Mouse (Mus musculus) lung, adult 2 months (tissue): ENCODE measurements around the gene Ogfod3. TPM values are rescaled to one million over a fixed set of nuclear protein-coding genes. Genes with fewer than 3 reads are reported as not detected.
A peak's percentile ranks its signal among the peaks of the same experiment; 100 is the strongest.

Experiments used
- DNase-seq: peaks from one replicate; pipeline ENCODE4 v3.0.0; 2022
- H3K4me1 ChIP-seq: fragments of 200-500 bp; 2 replicates; pipeline ENCODE4 v1.6.1; 2011; ENCODE audit warnings: low read length; ENCODE audit not compliant: control insufficient read depth, insufficient read depth
- H3K4me3 ChIP-seq: fragments of 200-500 bp; replicated peaks from 2 replicates; pipeline ENCODE3; 2011; ENCODE audit warnings: low read depth, mild to moderate bottlenecking, control low read depth, low read length; ENCODE audit errors: extremely low read depth
- CTCF ChIP-seq: fragments of 200-500 bp; IDR thresholded peaks from 2 replicates; pipeline ENCODE4 v1.5.1; 2011; ENCODE audit warnings: mild to moderate bottlenecking, low read length, control low read depth; ENCODE audit not compliant: insufficient read depth
- POLR2A ChIP-seq: fragments of 200-500 bp; IDR thresholded peaks from 2 replicates; pipeline ENCODE4 v1.6.1; 2011; ENCODE audit warnings: low read depth, mild to moderate bottlenecking, control low read depth, low read length, borderline replicate concordance; ENCODE audit errors: extremely low read depth
- WGBS: fragments of 180-500 bp; shearing (Covaris S2); methylation state at CpG from one replicate; pipeline ENCODE4 v1.1.7; 2018; 5-methylcytosine and 5-hydroxymethylcytosine counted together
- polyA plus RNA-seq: library from polyadenylated mRNA; depleted of rRNA; stranded (reverse); fragments of >200 nt; gene quantifications from 2 replicates; pipeline ENCODE4 v1.2.3, GENCODE M21; 2012; rRNA removed

Gene Ogfod3
- polyA plus RNA-seq = 11.5 and 14.1 TPM in 2 replicates

DNA sequence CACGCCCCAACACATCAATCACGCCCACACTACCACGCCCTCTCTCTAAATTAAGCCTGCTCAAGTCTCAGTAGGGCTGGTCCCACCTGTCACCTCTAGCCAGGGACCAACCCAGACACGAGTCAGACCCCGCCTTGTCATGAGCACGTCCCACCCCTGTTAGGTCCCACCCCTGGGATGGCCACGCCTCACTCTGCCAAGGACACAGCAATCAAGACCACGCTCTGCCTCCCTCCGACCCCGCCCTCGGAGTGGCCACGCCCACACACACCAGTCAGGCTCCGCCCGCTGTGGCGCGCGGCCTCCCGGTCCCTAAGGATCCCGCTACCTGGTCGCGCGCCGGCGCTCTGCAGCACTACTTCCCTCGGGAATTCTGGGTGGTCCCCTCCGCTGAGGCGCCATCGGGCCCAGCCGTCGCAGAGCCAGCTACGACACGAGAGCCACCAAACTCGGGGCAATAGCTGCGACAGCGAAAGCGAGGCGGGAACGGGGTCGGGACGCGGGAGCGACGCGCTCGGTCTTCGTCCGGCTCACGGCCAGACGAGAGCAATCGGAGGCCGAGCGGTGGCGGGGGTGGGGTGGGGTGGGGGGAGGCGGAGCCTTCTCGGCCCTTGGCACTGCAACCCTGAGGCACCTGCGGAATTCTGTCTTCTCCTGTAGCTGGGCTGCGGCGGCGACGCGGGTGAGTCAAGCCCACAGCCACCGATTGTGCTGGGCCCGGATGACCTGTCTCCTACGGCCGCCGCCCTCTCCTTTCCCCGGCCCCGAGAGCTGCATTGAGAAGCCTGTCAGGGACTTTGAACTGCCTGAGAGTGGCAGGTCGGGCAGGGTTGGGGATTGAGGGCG lies at the start of gene Ogfod3, which contains the start of gene Hexdc:
TSS of gene Ogfod3 (minus strand) at position 551 of the 846 bp plus-strand sequence.
TSS of gene Hexdc (plus strand) at position 273 of the 846 bp plus-strand sequence.
- no peak for TF ChIP-seq CTCF
- TF ChIP-seq POLR2A = peak; percentile 74; the same call in 1 of the 2 replicates
- peak within 1 kb of the TSS; percentile 95 for H3K4me3 ChIP-seq
- under 1% methylated on average over 69 of the region's 70 CpGs for WGBS
- H3K4me1 ChIP-seq = no peaks in the 10 kb centered on the region; the same call in 1 of the 2 replicates
- peak; percentile 96 for DNase-seq

DNA sequence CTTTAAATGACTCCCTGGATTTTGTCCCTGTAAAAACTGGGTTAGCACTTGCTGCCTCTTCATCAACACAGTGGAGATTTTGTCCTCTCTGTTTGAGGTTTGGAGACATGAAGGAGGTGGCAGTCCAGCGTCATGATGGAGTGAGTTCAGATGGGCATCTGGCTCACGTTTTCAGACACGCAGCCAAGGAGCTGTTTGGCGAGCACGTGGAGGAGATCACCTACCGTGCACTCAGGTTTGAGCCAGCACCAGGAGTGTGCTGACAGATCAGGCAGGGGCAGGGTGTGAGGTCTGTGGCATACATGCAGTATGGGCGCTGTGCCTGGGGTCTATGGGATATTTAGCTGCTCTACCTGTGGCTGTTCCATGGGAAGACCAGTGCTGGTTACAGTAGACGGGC lies 45.7 kb upstream of the Ogfod3 start:
- no peaks in the 10 kb centered on the region for H3K4me1 ChIP-seq

DNA sequence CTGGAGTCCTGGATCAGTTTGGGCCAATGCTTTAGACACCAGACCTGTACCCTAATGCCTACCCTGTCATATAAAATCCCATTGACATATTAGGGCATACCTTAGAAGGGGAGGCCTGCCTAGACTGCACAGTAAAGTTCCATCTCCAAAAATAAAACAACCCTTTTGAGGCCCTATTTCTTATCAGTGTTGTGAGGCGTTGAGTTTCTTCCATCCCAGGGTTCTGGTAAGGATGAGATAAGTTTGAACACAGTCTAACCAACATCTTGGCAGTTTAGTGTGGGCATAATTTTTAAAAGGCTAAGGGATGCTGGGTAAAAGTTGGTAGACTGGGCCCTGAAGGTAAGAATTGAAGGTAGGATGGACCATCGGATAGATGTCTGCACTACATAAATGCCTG lies 35.2 kb upstream of the Ogfod3 start:
- TF ChIP-seq CTCF = no peak
- TF ChIP-seq POLR2A = no peak
- H3K4me3 ChIP-seq = no peak overlapping the region
- DNase-seq = no peak
- peaks cover 2% of the 10 kb centered on the region; the same call in 1 of the 2 replicates for H3K4me1 ChIP-seq
- WGBS = 93% methylated on average over 2 of the region's 2 CpGs

More for the DNA sequence above, 45.7 kb upstream of the Ogfod3 start:
- WGBS = 90% methylated on average over 8 of the region's 8 CpGs
- H3K4me3 ChIP-seq = no peak overlapping the region
- no peak for DNase-seq
- no peak for TF ChIP-seq CTCF
- TF ChIP-seq POLR2A = no peak

DNA sequence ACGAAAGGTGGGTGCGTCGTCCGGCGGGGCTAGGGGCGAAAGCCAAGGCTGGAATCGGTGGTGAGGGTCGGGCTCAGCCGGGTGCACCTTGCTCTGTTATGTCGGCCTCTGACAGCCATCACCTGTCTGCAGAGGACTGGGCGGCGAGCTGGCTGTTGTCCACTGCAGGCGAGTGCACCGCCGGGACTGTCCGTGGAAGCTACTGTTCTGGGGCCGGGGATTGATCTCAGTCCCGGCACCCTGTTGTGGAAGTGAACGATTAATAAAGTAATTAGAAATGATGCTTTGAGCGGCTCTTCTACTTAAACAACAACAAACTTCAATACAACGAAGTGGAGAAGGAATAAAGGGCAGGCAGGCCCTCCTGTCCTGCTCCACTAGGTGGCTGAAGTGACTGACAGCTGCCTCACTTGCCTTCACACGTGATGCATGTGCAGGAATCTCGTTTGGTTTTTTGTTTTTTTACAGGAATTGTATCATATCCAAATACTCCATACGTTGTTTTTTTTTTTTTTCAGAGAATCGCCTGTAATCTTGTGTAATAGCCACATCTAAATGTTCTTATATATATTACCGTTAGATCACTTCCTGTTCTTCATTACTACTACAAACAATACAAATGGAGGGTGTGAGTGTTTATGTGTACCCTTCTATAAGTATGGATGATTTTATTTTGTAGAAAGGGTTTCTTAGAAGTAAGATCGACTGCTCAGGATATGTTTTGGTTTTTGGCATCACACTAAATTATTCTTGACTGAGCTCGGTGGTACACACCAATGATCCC lies 33.0 kb upstream of the Ogfod3 start:
- peaks cover 2% of the 10 kb centered on the region; the same call in 1 of the 2 replicates for H3K4me1 ChIP-seq
- WGBS = 2% methylated on average over 28 of the region's 28 CpGs
- H3K4me3 ChIP-seq = peak overlapping the region; percentile 95
- no peak for TF ChIP-seq POLR2A
- peak; percentile 44 for TF ChIP-seq CTCF
- no peak for DNase-seq

DNA sequence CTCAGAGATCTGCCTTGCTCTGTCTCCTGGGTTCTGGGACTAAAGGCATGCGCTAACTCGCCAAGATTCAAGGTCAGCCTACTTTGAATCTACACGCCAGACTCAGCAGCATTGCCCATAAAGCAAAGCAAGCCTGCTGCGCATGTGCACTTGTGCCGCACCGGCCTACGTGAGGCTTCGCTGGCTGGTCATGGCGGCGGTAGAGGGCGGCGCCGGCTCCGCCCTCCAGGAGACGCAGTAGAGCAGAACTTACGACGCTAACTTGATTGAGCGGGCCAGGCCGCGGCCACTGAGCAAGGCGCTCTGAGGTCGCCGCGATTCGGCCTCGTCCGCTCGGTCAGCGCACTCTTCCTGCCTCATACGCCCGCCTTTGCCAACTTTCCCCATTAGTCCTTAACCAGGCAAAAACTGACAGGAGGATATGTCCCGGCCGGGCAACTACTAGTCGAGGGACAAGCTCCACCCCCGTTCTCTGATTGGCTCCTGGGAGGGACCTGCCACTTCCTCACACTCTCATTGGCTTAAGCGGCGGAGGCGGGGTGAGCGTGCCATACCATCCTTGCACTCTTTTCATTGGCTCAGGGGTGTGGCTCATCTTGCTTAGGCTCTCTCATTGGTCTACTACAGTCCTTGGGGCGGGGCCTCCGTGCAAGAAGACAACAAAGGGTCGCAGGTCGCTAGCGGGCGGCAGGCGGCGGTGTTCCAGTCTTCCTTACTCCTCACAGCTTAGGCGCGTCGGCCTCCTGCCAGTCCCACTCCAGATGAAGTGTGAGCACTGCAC lies 32.2 kb upstream of the Ogfod3 start, which contains the start of gene Narf:
TSS of gene Narf (plus strand) at position 690 of the 781 bp plus-strand sequence.
- peak; percentile 88; the same call in 1 of the 2 replicates for TF ChIP-seq POLR2A
- TF ChIP-seq CTCF = peak; percentile 26; the same call in 1 of the 2 replicates
- H3K4me3 ChIP-seq = peak within 1 kb of the TSS; percentile 95
- DNase-seq = peak; percentile 99
- under 1% methylated on average over 50 of the region's 50 CpGs for WGBS
- peaks cover 2% of the 10 kb centered on the region; the same call in 1 of the 2 replicates for H3K4me1 ChIP-seq

DNA sequence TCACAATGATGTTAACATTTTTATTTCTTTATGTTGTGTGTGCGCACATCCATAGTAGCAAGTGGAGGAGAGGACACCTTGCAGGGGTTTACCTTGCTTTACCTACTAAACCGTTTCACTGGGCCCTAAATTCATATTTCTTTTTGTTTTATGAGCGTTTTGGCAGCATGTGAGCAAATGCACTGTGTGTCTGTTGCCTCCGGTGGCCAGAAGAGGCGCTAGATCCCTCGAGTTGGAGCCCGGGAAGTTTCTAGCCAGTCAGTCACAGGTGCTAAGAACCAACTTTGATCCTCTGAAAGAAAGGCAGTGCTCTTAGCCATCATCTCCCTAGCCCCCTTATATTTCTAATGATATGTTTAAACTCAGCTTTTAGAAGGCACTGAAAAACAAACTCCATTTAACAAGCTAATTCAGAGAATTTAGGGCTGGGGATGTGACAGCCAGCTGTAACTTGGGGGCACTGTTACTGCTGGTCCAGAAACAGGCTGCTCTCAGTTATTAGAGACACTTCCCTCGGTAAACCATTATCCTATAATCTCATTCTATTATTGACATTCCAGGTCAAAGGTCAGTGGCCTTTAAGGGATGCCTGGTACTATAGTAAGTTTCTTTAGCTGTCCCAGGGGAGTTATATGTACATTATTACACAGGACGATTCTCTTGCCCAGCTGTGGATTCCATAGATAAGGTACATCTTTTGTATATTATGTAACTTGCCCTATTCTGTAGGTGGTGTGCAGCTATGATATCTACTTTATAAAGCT lies 31.1 kb upstream of the Ogfod3 start:
- H3K4me3 ChIP-seq = no peak overlapping the region
- DNase-seq = no peak
- TF ChIP-seq CTCF (peak; percentile 55), POLR2A (no peak)
- peaks cover 2% of the 10 kb centered on the region; the same call in 1 of the 2 replicates for H3K4me1 ChIP-seq
- 26% methylated on average over 9 of the region's 9 CpGs for WGBS

DNA sequence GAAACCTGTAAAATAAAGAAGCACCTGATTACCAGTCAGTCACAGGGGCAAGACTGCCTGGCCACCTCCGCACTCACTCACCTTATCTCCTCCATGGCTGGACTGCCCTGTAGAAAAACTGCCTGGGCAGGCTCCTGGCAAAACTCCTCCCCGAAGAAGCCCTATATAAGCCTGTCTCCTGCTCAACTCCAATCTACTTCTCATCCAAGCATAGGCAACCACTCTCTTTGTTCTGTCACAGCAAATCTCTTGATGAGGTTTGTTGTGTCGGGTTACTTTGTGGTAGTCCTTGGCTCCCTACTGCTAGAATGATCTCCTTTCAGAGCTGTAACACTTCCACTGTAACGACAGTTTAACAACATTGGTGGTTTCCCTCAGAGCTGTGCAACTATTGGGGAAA lies 28.2 kb upstream of the Ogfod3 start:
- WGBS = 41% methylated on average over 4 of the region's 4 CpGs
- no peak for TF ChIP-seq CTCF
- no peak for TF ChIP-seq POLR2A

DNA sequence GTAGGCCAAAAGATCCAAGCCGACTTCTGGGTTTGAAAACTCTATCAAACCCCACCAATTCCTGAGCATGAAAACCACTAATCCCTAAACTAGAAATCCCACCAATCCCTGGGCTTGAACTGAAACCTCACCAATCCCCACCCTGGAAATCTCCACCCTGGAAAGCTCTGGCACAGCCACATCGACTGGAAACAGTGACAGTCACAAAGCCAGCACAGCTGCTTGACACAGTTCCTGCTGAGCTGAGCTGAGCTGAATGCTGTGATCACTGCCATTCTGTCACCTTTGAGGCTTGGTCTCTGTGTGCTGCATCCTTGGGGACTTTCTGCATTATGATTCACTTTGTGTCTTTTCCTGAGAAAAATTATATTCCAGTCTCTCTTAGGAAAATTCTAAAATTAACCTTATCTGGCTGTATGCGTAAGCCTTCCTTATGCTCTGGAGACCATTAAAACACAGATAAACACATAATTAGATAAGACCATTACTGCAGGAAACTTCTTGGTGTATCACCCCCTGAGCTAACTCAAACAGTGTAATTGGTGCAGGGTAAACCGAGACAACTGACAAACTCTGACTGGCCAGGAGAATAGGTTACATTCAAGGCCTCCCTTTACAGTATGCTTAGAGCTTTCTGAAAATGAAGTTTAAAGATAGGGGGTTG lies 27.2 kb upstream of the Ogfod3 start:
- no peak for TF ChIP-seq POLR2A
- TF ChIP-seq CTCF = no peak
- 56% methylated on average over 4 of the region's 4 CpGs for WGBS
- peaks cover 7% of the 10 kb centered on the region for H3K4me1 ChIP-seq
- DNase-seq = no peak
- no peak overlapping the region for H3K4me3 ChIP-seq

More for the DNA sequence above, 28.2 kb upstream of the Ogfod3 start:
- DNase-seq = no peak
- H3K4me3 ChIP-seq = no peak overlapping the region
- peaks cover 5% of the 10 kb centered on the region for H3K4me1 ChIP-seq
